Mouse (Mus musculus): ENCODE measurements around the gene Tspan5. TPM values are rescaled to one million over a fixed set of nuclear protein-coding genes. Genes with fewer than 3 reads are reported as not detected.

Tspan5 gene
- total RNA-seq, 2 experiments from 2014 or later, result 31.2 to 39.1 TPM

DNA sequence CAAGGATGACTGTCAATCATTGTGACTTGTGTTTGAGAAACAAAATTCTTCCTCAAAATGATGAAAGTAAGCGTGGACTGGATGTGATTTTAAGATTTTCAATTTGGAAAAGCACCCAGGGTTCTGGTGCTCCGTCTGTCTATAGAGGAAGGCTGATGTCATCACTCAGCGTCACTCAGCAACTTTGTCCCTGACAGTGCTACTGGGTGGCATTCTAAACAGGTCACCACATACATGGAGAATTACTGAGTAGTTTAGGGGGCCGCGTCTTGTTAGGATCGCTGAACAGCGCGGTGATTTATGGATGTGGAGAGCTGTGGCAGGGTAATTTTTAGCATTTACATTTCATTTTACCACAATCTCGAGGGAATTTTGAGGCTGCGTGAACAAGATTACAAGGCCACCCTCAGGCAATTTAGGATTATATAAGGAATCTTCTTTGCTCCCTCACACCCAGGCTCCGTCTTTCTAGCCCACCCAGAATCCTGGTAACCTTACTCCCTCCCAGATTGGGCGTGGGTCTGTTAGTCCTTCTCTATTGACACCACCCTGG is 26.6 kb downstream of the Tspan5 start:
- no peak for ATAC-seq (replicated peaks; ENCODE audit: poor library complexity, severe bottlenecking)

DNA sequence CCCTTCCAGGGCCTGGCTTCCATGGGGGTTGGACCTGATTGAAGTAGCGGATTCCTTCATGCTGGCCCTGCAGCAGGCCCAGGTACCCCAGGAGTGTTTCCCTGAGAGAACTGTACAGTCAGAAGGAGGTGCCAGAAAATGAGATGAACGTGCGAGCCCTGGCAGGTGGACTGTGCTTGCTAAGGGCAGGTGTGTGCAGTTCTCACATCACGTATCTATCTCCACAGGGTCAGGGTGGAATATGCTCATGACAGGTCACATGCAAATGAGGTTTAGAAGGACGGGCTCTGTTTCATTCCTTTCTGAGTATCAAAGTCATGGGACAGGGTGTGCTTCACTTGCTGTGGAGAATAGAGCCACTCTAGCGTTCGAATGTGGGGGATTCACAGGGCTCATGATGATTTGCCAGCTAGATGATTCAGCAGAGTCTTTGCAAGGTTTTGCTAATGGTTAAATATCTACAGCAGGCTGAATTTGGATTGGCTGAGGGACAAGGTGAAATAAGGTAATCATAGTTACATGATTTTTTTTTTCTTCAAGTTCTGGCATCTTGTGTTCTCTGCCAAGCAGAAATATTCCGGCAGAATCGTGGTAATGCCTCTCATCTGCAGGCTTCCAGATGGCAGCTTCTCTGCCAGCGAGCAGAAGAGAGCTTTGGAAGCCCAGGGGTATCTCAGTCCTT is 28.8 kb downstream of the Tspan5 start:
- no peak for ATAC-seq (replicated peaks; ENCODE audit: poor library complexity, severe bottlenecking)

DNA sequence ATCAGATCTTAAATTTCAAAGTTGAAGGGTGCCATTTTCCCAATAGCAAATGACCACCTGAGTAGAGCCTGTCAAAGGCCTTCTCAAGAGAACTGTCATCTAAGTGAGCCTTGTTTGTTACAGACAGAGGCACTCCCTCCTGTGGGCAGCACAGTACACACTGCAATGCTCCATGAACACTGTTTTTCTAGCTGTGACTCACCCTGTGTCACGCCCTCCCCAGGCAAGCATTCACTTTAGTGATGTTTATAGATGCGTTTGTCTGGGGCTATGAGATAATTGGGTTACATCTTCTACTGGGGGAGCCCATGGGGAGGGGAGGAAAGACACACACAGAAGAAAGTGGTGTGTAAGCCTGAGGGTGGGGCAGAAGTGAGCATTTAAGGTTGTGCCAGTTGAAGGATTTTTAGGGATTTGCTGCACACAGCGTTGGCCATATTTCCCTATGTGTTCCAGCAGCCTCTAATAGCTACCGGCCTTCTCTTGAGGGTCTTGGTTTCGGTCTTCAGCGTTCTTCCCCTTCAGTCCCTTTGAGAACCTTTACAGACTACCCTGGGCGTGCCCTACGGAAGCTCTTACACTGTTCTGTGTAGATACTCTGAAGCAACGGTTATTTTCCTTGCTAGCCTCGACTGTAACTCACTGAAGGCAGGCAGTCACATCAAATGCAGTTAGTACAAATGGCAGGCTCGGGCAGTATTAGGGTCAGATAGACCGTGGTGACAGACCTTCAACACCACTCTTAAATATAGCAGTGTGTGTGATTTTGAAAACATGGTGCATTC is 29.7 kb downstream of the Tspan5 start:
- ATAC-seq (replicated peaks; ENCODE audit: poor library complexity, severe bottlenecking), result no peak

DNA sequence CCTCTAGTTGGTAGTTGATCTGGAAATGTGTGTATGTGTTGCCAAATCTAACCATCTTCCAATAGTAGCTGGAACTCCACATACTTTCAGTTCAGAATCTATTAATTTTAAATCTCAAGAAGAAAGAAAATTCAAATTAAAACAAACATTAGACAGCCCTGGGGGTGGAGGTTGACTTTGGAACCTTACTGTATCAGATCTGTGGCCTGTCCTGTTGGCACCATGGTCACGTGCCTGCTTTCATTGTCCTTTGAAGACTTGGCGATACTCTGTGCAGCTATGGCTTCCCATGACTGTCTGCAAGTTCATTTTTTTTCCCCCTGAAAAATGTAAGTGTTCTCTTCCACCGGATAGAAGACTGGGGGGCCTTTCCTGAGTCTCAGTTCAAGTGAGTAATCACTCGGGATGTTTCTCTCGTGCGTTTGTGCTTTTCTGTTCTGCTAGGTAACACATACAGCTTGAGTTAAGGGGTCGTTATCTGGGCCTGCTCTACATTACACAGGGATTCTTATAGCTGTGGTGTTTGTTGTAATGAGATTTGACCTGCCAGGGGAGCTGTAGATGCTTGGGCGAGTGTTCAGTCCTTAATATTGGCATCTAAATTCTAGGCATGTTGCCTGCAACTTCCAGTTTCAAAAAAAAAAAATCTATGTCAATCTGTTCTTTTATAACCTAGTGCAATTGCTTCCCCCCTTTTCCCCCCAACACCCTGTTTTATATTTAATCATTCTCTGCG is 32.0 kb downstream of the Tspan5 start:
- ATAC-seq (replicated peaks; ENCODE audit: poor library complexity, severe bottlenecking), result no peak

DNA sequence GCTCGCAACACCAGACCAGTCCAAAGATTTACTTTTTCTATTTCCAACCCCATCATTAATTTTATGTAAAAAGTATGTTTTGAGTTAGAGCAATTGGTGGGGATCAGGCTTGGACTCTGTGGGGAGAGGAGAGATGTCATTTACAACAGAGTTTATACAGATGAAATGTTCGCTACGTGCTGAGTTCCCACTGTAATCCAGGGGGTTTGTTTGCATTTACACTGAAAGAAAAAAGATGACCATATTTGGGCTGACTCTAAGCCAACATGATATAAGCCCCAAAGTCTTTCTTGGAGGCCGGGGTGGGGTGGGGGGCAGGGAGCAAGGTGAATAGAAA is 32.6 kb downstream of the Tspan5 start:
- no peak for ATAC-seq (replicated peaks; ENCODE audit: poor library complexity, severe bottlenecking)

DNA sequence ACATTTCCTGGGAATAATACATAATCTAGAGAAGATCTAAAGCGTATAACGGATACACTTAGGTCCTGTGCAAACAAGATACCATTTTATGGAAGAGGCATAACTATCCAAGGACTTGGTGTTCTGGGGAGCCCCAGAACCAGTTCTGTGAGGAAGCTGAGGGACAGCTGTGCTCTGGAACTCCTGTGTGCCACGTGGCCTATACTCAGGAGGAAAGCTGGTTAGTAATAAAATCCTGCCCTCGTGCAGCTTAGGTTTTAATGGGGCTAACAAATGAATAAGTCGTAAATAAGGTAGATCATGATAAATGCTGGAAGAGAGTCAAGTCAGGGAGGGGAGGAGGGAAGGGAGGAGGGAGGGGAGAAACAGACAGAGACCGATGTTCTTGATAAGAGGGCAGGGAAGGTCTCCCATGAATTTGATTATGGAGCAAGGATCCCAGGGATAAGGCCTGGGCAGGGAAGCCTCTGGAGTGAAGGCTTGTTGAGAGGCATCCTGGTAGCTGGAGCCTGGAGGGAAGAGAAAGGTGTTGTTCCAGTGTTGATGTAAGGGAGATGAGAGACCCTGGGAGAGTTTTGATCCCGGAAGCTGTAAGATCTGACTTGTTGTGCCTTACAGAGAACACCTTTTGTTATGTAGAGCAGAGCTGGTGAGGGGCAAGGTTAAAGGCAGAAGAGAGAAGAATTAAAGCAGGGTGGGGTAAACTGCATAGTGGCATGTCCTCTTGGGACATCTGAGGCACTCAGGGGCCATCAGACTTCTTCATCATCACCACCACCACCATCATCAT is 34.1 kb downstream of the Tspan5 start:
- ATAC-seq (replicated peaks; ENCODE audit: poor library complexity, severe bottlenecking), result no peak

DNA sequence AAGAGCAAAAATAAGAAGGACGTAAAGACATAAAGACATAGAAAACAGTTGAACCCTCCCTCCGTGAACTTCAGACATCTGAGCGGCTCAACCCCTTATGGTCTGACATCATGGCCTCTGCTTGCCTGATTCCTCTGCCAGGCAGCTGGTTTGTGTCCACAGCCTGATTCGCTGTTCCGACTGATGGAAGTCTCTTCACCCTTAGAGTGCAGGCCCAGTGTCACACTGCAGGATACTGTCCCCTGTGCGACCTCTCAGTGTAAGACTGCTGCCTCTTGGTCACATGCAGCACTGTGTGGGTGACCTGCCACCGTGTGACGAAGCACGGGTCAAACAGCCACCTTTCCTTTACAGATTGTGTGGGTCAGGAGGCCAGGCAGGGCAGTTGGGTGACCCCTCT is 39.5 kb downstream of the Tspan5 start:
- no peak for ATAC-seq (replicated peaks; ENCODE audit: poor library complexity, severe bottlenecking)

DNA sequence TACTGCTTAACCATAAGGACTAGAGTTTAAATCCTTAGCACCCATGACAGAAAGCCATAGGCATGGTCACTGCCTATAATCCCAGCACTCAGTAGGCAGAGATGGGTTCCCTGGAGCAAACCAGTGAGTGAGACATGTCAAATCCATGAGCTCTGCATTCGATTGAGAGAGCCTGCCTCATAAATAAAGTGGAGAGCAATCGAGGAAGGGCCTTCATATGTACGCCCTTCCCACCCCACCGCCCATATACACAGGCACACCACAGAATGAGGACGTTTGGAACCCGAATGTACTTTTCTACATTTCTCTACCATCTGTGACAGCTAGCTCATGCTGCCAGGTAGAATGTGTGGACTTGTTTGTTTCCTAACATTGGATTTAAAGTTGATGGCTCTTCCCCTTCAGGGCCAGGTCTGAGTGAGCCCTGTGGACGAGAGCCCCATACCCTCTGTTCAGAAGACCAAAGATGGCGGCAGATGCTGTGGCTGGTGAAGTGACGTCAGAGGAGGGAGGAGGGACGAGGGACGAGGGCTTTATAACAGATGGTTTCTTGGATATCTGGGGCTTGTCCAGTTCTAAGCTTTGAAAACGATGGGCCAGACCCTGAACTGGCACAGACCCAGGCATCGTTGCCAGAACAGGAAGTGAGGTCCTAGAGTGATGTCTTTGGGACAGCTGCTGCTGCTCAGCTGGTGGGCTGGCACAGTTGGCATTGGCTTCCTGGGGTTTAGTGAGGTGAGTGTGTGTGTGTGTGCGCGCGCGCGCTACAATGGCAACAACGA is 42.1 kb downstream of the Tspan5 start:
- ATAC-seq (replicated peaks; ENCODE audit: poor library complexity, severe bottlenecking), result peak; percentile 33; the same call in 1 of the 2 replicates

DNA sequence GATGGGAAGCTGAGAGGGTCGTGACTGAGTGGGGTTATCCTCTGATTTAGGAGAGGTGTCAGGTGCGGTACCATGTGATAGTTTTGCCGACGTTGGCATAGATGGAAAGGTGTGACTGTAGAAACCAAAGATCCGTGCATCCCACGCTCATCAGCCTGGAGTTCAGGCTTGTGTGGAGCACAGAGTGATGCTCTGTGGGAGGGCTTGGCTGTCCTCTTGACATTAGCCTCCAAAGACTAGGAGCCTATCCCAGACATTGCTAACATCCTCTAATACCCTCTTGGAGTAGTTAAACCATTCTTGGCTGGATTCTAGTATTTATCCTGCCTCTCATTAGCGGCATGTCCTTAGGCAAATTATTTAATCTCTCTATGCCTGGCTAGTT is 42.6 kb downstream of the Tspan5 start:
- ATAC-seq (replicated peaks; ENCODE audit: poor library complexity, severe bottlenecking), result no peak

DNA sequence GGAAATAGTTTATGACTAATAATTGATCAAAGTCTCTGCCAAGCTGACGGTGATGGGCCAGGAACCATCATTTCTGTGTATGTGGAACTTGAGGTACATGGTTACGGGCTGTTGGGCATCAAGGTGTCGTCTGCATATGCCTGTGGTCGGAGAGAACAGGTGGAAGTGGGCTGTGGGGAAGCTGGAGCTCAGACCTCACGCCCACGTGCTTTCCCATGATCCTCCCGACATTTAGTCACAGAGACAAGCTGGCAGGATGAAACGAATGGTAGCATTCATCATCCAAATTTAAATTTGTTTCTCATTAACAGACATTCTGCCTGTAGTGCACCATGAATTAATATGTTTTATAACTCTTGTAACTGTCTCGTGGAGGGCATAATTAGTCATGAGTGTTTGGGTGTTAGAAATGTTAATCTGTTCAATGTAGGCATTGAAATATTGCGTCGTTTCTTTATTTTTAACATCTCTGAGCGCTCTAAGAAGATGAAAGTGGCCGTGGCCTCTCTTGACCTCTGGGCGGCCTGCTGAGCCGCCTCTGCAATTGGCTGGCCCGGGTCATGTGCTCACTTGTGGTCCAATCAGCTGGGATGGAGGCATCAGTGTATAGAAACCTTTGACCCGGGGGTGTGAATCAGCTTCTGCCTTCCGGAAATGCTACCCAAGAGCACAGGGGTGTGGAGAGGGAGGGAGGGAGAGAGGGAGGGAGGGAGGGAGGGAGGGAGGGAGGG is 45.9 kb downstream of the Tspan5 start:
- no peak for ATAC-seq (replicated peaks; ENCODE audit: poor library complexity, severe bottlenecking)

DNA sequence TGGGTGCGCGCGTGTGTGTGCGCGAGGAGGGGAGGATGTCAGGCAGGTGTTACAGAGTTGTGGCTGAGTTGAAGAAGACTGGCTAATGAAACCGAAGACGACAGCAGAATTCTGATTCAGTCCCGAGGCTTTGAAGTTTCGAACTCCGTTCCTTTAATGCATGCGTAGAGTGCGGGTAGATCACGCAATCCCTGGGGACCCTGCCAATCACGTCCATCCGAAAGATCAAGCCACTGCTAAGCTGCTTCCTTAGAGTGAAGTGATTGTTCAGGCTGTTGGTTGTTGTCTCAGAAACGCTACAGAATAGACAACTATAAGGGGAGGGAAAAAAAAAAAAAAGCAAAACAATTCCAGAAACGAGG is 46.5 kb downstream of the Tspan5 start:
- ATAC-seq (replicated peaks; ENCODE audit: poor library complexity, severe bottlenecking), result no peak

DNA sequence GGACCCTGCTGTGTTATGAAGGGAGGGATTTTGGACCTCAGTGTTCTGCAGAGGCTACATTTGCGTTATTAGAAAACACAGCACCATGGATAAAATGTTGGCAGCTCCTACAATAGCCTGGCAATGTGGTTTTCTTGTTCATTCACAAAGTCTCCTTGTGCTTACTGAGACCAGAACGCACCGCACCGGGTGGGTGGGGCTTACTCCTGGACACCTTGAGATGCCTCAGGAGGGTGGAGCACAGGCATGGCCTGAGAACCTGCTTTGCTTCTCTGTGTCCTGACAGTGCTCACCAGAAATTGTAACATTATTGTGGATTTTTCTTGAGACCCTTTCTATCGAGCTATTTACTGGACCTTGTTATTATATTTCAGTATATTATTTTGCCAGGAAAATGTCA is 47.3 kb downstream of the Tspan5 start:
- ATAC-seq (replicated peaks; ENCODE audit: poor library complexity, severe bottlenecking), result no peak

DNA sequence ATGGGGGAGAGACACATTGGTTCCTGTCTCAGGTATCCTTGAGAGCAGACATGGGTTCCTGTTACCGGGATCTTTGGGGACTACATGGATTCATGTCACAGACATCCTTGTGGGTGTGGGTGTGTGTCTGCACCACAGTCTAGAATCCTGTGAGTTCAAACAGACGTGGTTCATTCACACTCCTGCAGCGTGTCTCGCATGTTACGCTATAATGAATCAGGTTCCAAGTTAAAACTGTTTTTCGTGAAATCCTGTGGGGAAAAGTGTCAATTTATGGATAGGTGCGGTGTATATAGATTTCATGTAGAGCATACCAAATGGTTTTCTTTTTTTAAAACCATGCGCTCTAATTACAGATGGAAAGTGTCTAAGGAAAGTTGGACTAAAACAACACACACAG is 52.5 kb downstream of the Tspan5 start:
- no peak for ATAC-seq (replicated peaks; ENCODE audit: poor library complexity, severe bottlenecking)

DNA sequence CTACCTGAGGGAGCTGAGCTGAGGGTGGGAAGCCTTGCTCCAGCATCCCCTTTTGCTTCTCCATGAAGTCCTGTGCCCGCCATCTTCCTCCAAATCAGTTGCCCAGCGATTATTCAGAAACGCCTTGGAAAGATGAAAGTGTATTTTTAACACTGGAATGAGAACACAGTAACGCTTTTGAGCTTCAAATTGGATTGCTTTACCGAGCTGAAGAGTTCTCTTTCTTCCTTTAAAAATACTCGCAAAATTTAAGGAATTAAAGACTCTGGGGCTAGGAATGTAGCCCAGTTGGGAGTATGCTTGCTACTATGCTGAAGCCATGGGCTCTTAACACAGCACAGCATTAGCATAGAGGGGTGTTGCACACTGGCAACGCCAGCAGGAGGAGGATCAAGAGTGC is 54.0 kb downstream of the Tspan5 start:
- no peak for ATAC-seq (replicated peaks; ENCODE audit: poor library complexity, severe bottlenecking)

DNA sequence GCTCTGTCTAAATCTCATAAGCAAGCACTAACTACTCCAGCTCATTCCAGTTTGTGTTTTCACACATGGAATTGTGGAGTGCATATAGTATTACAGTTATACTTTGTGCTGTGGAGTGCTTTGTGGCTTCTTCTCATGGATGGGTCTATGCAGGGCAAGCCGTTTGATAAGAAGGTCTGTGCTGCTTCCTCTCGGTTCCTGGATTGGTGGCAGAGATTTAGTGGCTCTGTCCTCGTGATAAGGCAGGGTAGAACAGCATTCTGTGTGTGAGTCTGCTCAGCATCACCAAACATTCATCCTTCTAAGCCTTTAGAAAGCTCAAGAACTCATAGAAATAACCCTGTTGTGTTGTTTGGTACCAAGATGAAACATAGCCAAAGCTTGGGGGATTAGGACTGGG is 54.6 kb downstream of the Tspan5 start:
- ATAC-seq (replicated peaks; ENCODE audit: poor library complexity, severe bottlenecking), result no peak

DNA sequence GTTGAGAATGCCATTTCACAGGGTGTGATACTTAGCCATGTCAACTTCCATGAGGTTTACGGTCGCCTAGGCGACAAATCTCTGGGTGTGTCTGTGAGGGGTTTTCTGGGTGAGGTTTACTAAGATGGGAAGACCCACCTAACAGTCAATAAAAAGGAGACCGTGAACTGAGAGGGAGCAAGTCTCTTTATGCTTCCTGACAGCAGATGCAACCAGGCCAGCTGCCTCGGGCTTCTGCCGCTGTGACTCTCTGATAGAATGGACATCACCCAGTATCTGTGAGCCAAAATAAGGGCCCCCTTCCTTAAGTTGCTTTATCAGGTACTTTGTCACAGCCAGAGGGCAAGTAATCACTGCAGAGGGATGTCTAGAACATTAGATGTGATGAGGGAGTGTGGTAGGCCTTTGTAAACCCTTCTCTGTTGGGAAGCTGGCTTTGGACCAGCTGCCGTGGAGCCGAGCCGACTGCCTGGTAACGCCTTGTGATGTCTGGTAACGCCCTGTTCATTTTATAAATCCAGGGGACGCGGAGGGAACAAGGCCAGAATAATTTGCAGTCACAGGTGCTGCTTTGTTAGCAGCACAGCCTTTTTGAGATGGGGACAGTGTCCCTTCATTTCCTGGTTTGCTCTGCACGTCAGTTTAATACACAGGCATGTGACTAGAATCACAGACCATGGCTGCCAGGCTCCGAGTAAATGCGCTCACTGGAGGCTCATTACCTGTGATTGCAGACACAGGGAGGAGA is 58.8 kb downstream of the Tspan5 start:
- no peak for ATAC-seq (replicated peaks; ENCODE audit: poor library complexity, severe bottlenecking)

DNA sequence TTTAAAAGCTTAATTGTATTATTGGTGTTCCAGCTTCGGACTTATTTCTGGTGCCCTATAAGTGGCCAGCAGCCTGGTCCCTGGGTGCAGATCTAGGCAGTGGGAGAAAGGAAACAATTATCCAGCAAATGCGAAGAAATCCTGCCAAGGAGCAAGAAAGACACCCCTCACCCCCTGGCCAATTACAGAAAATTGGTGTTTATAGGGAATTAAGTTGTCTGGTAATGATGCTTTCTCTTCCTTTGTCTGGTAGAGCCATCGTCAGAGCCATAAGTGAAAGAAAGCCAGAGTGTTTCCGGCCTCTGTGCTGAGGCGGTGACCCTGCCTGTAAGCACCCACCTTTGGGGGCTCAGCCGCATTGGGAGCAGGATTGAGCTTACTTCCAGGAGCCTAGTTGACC is 59.7 kb downstream of the Tspan5 start:
- ATAC-seq (replicated peaks; ENCODE audit: poor library complexity, severe bottlenecking), result no peak

DNA sequence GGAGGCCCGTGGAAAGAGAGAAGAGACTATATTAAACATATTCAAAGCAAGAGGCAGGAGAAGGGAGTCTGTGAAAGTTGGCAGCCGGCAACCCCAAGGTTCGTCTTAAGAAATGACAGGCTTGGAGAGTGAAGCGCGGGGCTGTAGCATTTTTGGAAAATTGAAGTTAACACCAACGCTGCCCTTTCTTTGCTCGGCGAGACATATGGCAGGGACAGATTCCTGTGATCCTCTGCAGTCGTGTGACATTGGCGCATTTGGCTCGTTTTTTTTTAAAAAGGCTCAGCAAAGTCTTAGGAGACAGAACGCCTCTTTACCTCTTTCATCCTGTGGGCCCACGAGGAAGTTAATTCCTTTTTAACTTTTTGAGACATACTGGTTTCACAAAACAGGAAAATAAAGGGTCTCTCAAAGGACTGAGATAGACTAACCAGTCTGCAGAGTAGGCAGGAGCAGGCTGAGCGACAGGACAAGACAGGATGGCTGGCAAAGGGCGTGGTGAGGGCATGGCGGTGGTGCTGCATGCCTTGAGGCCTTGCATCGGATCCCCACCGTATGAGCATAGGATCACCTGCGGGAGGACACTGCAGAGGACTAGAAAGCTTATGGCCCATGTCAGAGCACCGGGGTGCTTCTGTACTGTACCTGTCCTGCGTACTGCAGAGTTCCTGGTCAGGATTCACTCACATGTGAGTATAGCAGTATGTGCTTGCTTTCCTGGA is 60.9 kb downstream of the Tspan5 start:
- no peak for ATAC-seq (replicated peaks; ENCODE audit: poor library complexity, severe bottlenecking)

Data from granulocyte monocyte progenitor cell, adult 5-6 weeks (primary cell).